Mouse (Mus musculus): ENCODE results near the gene Mta1. TPM values are rescaled to one million over a fixed set of nuclear protein-coding genes. Genes with fewer than 3 reads are reported as not detected.

Gene Mta1
- polyA plus RNA-seq, 1 experiment from 2014 or later, result 22.0 TPM

GRCm38 (mm10) chr12:113101251-113101960 is 3.3 kb downstream of the Mta1 start:
- Histone ChIP-seq H3K9ac (replicated peaks; ENCODE audit: low read length) (no peak overlapping the region), H3K4me1 (ENCODE audit: control insufficient read depth, insufficient read depth, low read length) (peaks cover 26% of the 10 kb centered on the region), H3K9me3 (ENCODE audit: control insufficient read depth, low read length) (no peaks in the 10 kb centered on the region), H3K36me3 (ENCODE audit: control insufficient read depth, insufficient read depth, low read length) (no peaks in the 10 kb centered on the region), H3K27ac (replicated peaks; ENCODE audit: low read depth, low read length) (no peak overlapping the region), H3K4me3 (replicated peaks; ENCODE audit: low read depth, low read length) (no peak overlapping the region), H3K27me3 (ENCODE audit: control insufficient read depth, insufficient read depth, low read length) (no peaks in the 10 kb centered on the region), H3K4me2 (ENCODE audit: low read length) (no peak overlapping the region)
- 88% methylated on average over 9 of the region's 9 CpGs for WGBS
- no peak for ATAC-seq (ENCODE audit: low FRiP score, low TSS enrichment)
- no peak for DNase-seq

- peak; percentile 78 for DNase-seq
- no peak overlapping the region for H3K9ac ChIP-seq (replicated peaks; ENCODE audit: low read length)
- 63% methylated on average over 6 of the region's 6 CpGs for WGBS
- ATAC-seq (ENCODE audit: low FRiP score, low TSS enrichment), result no peak; the same call in 1 of the 2 replicates
- no peaks in the 10 kb centered on the region for H3K27me3 ChIP-seq (ENCODE audit: control insufficient read depth, insufficient read depth, low read length)
- no peak overlapping the region for H3K27ac ChIP-seq (replicated peaks; ENCODE audit: low read depth, low read length)
- H3K36me3 ChIP-seq (ENCODE audit: control insufficient read depth, insufficient read depth, low read length), result no peaks in the 10 kb centered on the region
- no peak overlapping the region for H3K4me2 ChIP-seq (ENCODE audit: low read length)
- H3K9me3 ChIP-seq (ENCODE audit: control insufficient read depth, low read length), result no peaks in the 10 kb centered on the region
- H3K4me1 ChIP-seq (ENCODE audit: control insufficient read depth, insufficient read depth, low read length), result peaks cover 21% of the 10 kb centered on the region
- H3K4me3 ChIP-seq (replicated peaks; ENCODE audit: low read depth, low read length), result no peak overlapping the region
These were observed 4.4 kb downstream of the Mta1 start for GRCm38 (mm10) chr12:113102461-113102860.

- Histone ChIP-seq H3K4me1 (ENCODE audit: control insufficient read depth, insufficient read depth, low read length) (peaks cover 16% of the 10 kb centered on the region), H3K9ac (replicated peaks; ENCODE audit: low read length) (no peak overlapping the region), H3K27me3 (ENCODE audit: control insufficient read depth, insufficient read depth, low read length) (no peaks in the 10 kb centered on the region), H3K36me3 (ENCODE audit: control insufficient read depth, insufficient read depth, low read length) (0 out of 2 replicates have a peak, but pooled peaks cover 3% of the 10 kb centered on the region), H3K27ac (replicated peaks; ENCODE audit: low read depth, low read length) (no peak overlapping the region), H3K9me3 (ENCODE audit: control insufficient read depth, low read length) (no peaks in the 10 kb centered on the region), H3K4me3 (replicated peaks; ENCODE audit: low read depth, low read length) (no peak overlapping the region), H3K4me2 (ENCODE audit: low read length) (no peak overlapping the region)
- ATAC-seq (ENCODE audit: low FRiP score, low TSS enrichment) (no peak), DNase-seq (no peak)
- WGBS, result 87% methylated on average over 8 of the region's 8 CpGs
These were observed 5.9 kb downstream of the Mta1 start for GRCm38 (mm10) chr12:113103846-113104451.

- DNase-seq, result no peak
- Histone ChIP-seq H3K27ac (replicated peaks; ENCODE audit: low read depth, low read length) (no peak overlapping the region), H3K4me2 (ENCODE audit: low read length) (no peak overlapping the region), H3K9ac (replicated peaks; ENCODE audit: low read length) (no peak overlapping the region), H3K4me1 (ENCODE audit: control insufficient read depth, insufficient read depth, low read length) (no peaks in the 10 kb centered on the region), H3K4me3 (replicated peaks; ENCODE audit: low read depth, low read length) (no peak overlapping the region), H3K9me3 (ENCODE audit: control insufficient read depth, low read length) (no peaks in the 10 kb centered on the region), H3K36me3 (ENCODE audit: control insufficient read depth, insufficient read depth, low read length) (0 out of 2 replicates have a peak, but pooled peaks cover 3% of the 10 kb centered on the region), H3K27me3 (ENCODE audit: control insufficient read depth, insufficient read depth, low read length) (no peaks in the 10 kb centered on the region)
- 90% methylated on average over 6 of the region's 6 CpGs for WGBS
- no peak for ATAC-seq (ENCODE audit: low FRiP score, low TSS enrichment)
These were observed 8.3 kb downstream of the Mta1 start for GRCm38 (mm10) chr12:113106386-113106785.

GRCm38 (mm10) chr12:113107431-113108124 is 9.5 kb downstream of the Mta1 start:
- DNase-seq (no peak), ATAC-seq (ENCODE audit: low FRiP score, low TSS enrichment) (no peak)
- 86% methylated on average over 4 of the region's 4 CpGs for WGBS
- Histone ChIP-seq H3K4me3 (replicated peaks; ENCODE audit: low read depth, low read length) (no peak overlapping the region), H3K4me2 (ENCODE audit: low read length) (no peak overlapping the region), H3K9me3 (ENCODE audit: control insufficient read depth, low read length) (no peaks in the 10 kb centered on the region), H3K36me3 (ENCODE audit: control insufficient read depth, insufficient read depth, low read length) (0 out of 2 replicates have a peak, but pooled peaks cover 3% of the 10 kb centered on the region), H3K27ac (replicated peaks; ENCODE audit: low read depth, low read length) (no peak overlapping the region), H3K27me3 (ENCODE audit: control insufficient read depth, insufficient read depth, low read length) (no peaks in the 10 kb centered on the region), H3K9ac (replicated peaks; ENCODE audit: low read length) (no peak overlapping the region), H3K4me1 (ENCODE audit: control insufficient read depth, insufficient read depth, low read length) (no peaks in the 10 kb centered on the region)

GRCm38 (mm10) chr12:113108528-113109283 is 10.6 kb downstream of the Mta1 start:
- no peak for DNase-seq
- Histone ChIP-seq H3K9me3 (ENCODE audit: control insufficient read depth, low read length) (no peaks in the 10 kb centered on the region), H3K27ac (replicated peaks; ENCODE audit: low read depth, low read length) (0 out of 2 replicates have a peak overlapping the region, but pooled peaks have one; percentile 1), H3K4me3 (replicated peaks; ENCODE audit: low read depth, low read length) (no peak overlapping the region), H3K4me1 (ENCODE audit: control insufficient read depth, insufficient read depth, low read length) (no peaks in the 10 kb centered on the region), H3K9ac (replicated peaks; ENCODE audit: low read length) (no peak overlapping the region), H3K27me3 (ENCODE audit: control insufficient read depth, insufficient read depth, low read length) (no peaks in the 10 kb centered on the region), H3K36me3 (ENCODE audit: control insufficient read depth, insufficient read depth, low read length) (peaks cover 8% of the 10 kb centered on the region; the same call in 1 of the 2 replicates), H3K4me2 (ENCODE audit: low read length) (no peak overlapping the region)
- no peak for ATAC-seq (ENCODE audit: low FRiP score, low TSS enrichment)
- WGBS, result 90% methylated on average over 17 of the region's 17 CpGs

- no peak overlapping the region for H3K9ac ChIP-seq (replicated peaks; ENCODE audit: low read length)
- no peak for DNase-seq
- no peak overlapping the region for H3K27ac ChIP-seq (replicated peaks; ENCODE audit: low read depth, low read length)
- no peaks in the 10 kb centered on the region for H3K9me3 ChIP-seq (ENCODE audit: control insufficient read depth, low read length)
- H3K4me2 ChIP-seq (ENCODE audit: low read length), result no peak overlapping the region
- H3K27me3 ChIP-seq (ENCODE audit: control insufficient read depth, insufficient read depth, low read length), result no peaks in the 10 kb centered on the region
- no peak for ATAC-seq (ENCODE audit: low FRiP score, low TSS enrichment)
- H3K4me1 ChIP-seq (ENCODE audit: control insufficient read depth, insufficient read depth, low read length), result no peaks in the 10 kb centered on the region
- 89% methylated on average over 10 of the region's 10 CpGs for WGBS
- H3K36me3 ChIP-seq (ENCODE audit: control insufficient read depth, insufficient read depth, low read length), result peaks cover 16% of the 10 kb centered on the region; the same call in 1 of the 2 replicates
- H3K4me3 ChIP-seq (replicated peaks; ENCODE audit: low read depth, low read length), result no peak overlapping the region
These were observed 11.7 kb downstream of the Mta1 start for GRCm38 (mm10) chr12:113109801-113110200.

- H3K4me1 ChIP-seq (ENCODE audit: control insufficient read depth, insufficient read depth, low read length), result no peaks in the 10 kb centered on the region
- 90% methylated on average over 4 of the region's 4 CpGs for WGBS
- no peaks in the 10 kb centered on the region for H3K27me3 ChIP-seq (ENCODE audit: control insufficient read depth, insufficient read depth, low read length)
- H3K36me3 ChIP-seq (ENCODE audit: control insufficient read depth, insufficient read depth, low read length), result peaks cover 42% of the 10 kb centered on the region
- no peak overlapping the region for H3K9ac ChIP-seq (replicated peaks; ENCODE audit: low read length)
- no peak overlapping the region for H3K4me2 ChIP-seq (ENCODE audit: low read length)
- ATAC-seq (ENCODE audit: low FRiP score, low TSS enrichment) (no peak), DNase-seq (no peak)
- no peaks in the 10 kb centered on the region for H3K9me3 ChIP-seq (ENCODE audit: control insufficient read depth, low read length)
- no peak overlapping the region for H3K4me3 ChIP-seq (replicated peaks; ENCODE audit: low read depth, low read length)
- no peak overlapping the region for H3K27ac ChIP-seq (replicated peaks; ENCODE audit: low read depth, low read length)
These were observed 16.1 kb downstream of the Mta1 start for GRCm38 (mm10) chr12:113114141-113114540.
